Mouse (Mus musculus) monocyte, adult 5-6 weeks (primary cell): ENCODE data around the gene Nedd4. TPM values are rescaled to one million over a fixed set of nuclear protein-coding genes. Genes with fewer than 3 reads are reported as not detected.
A peak's percentile ranks its signal among the peaks of the same experiment; 100 is the strongest.

Source experiments
- ATAC-seq: fragments of 153-309, 156-312 bp; replicated peaks from 2 replicates; pipeline ENCODE4 v1.8.0; 2017; ENCODE audit warnings: mild to moderate bottlenecking; ENCODE audit not compliant: low TSS enrichment, insufficient number of reproducible peaks, severe bottlenecking, poor library complexity, low FRiP score
- total RNA-seq: library from RNA; stranded (forward); fragments of 200-1000, 200-491, 200-594 nt; gene quantifications from 3 replicates; pipeline ENCODE4 v1.2.3, GENCODE M21; 2017

Gene Nedd4
- total RNA-seq, 1 experiment from 2014 or later = 69.3 TPM

GRCm38 (mm10) chr9:72703142-72703541 is 41.0 kb downstream of the Nedd4 start:
- ATAC-seq = no peak

GRCm38 (mm10) chr9:72703754-72704153 is 41.6 kb downstream of the Nedd4 start:
- no peak for ATAC-seq

- no peak for ATAC-seq
Measured at GRCm38 (mm10) chr9:72705270-72705669, 43.1 kb downstream of the Nedd4 start.

GRCm38 (mm10) chr9:72707999-72708398 is 45.9 kb downstream of the Nedd4 start:
- ATAC-seq = no peak

GRCm38 (mm10) chr9:72708690-72709089 is 46.5 kb downstream of the Nedd4 start:
- ATAC-seq = no peak

- no peak for ATAC-seq
Measured at GRCm38 (mm10) chr9:72710060-72710459, 47.9 kb downstream of the Nedd4 start.

- no peak for ATAC-seq
Measured at GRCm38 (mm10) chr9:72714945-72715344, 52.8 kb downstream of the Nedd4 start.

GRCm38 (mm10) chr9:72716200-72716599 is 54.1 kb downstream of the Nedd4 start:
- ATAC-seq = no peak

- ATAC-seq = no peak
Measured at GRCm38 (mm10) chr9:72719143-72719542, 57.0 kb downstream of the Nedd4 start.

- no peak for ATAC-seq
Measured at GRCm38 (mm10) chr9:72721221-72721620, 59.1 kb downstream of the Nedd4 start.

- no peak for ATAC-seq
Measured at GRCm38 (mm10) chr9:72722622-72723021, 60.5 kb downstream of the Nedd4 start.

GRCm38 (mm10) chr9:72724491-72725221 is 62.5 kb downstream of the Nedd4 start:
- ATAC-seq = no peak

GRCm38 (mm10) chr9:72733966-72734365 is 71.8 kb downstream of the Nedd4 start:
- ATAC-seq = peak; percentile 50; the same call in 1 of the 2 replicates

- 0 out of 2 replicates have a peak, but pooled peaks have one; percentile 40 for ATAC-seq
Measured at GRCm38 (mm10) chr9:72735822-72736410, 73.8 kb downstream of the Nedd4 start.

GRCm38 (mm10) chr9:72741206-72741605 is 79.1 kb downstream of the Nedd4 start:
- no peak for ATAC-seq

GRCm38 (mm10) chr9:72746278-72746677 is 84.1 kb downstream of the Nedd4 start:
- ATAC-seq = no peak

- ATAC-seq = no peak
Measured at GRCm38 (mm10) chr9:72750272-72750671, 88.1 kb downstream of the Nedd4 start.

- ATAC-seq = 0 out of 2 replicates have a peak, but pooled peaks have one; percentile 50
Measured at GRCm38 (mm10) chr9:72752656-72753055, 90.5 kb downstream of the Nedd4 start.

- no peak for ATAC-seq
Measured at GRCm38 (mm10) chr9:72753741-72754140, 91.6 kb downstream of the Nedd4 start.

- no peak for ATAC-seq
Measured at GRCm38 (mm10) chr9:72757143-72757542, 95.0 kb downstream of the Nedd4 start.
